Mouse (Mus musculus): Measurements from ENCODE around the gene Sestd1. TPM values are rescaled to one million over a fixed set of nuclear protein-coding genes. Genes with fewer than 3 reads are reported as not detected.
A peak's percentile ranks its signal among the peaks of the same experiment; 100 is the strongest.

Gene Sestd1
- polyA plus RNA-seq, 1 experiment from 2014 or later: 27.3 TPM

- Histone ChIP-seq H3K4me3 (ENCODE audit: low read depth, low read length) (no peak overlapping the region), H3K9ac (ENCODE audit: low read length) (no peak overlapping the region), H3K27me3 (ENCODE audit: control insufficient read depth, insufficient read depth, low read length) (no peaks in the 10 kb centered on the region), H3K4me2 (no peak overlapping the region), H3K27ac (ENCODE audit: low read depth, low read length) (no peak overlapping the region), H3K9me3 (ENCODE audit: control insufficient read depth, low read length) (no peaks in the 10 kb centered on the region), H3K36me3 (ENCODE audit: control insufficient read depth, insufficient read depth, low read length) (no peaks in the 10 kb centered on the region; the same call in 1 of the 2 replicates), H3K4me1 (ENCODE audit: control insufficient read depth, insufficient read depth, low read length) (no peaks in the 10 kb centered on the region)
- ATAC-seq (ENCODE audit: low FRiP score): no peak
- WGBS: 97% methylated on average over 3 of the region's 3 CpGs
- peak; percentile 73 for DNase-seq (ENCODE audit: low spot score, missing footprints)
These were observed 88.6 kb downstream of the Sestd1 start for GRCm38 (mm10) chr2:77191811-77192210.

GRCm38 (mm10) chr2:77190891-77191290, 89.5 kb downstream of the Sestd1 start:
- Histone ChIP-seq H3K27ac (ENCODE audit: low read depth, low read length) (no peak overlapping the region), H3K4me2 (no peak overlapping the region), H3K4me3 (ENCODE audit: low read depth, low read length) (no peak overlapping the region), H3K36me3 (ENCODE audit: control insufficient read depth, insufficient read depth, low read length) (no peaks in the 10 kb centered on the region; the same call in 1 of the 2 replicates), H3K9ac (ENCODE audit: low read length) (no peak overlapping the region), H3K9me3 (ENCODE audit: control insufficient read depth, low read length) (no peaks in the 10 kb centered on the region), H3K4me1 (ENCODE audit: control insufficient read depth, insufficient read depth, low read length) (no peaks in the 10 kb centered on the region), H3K27me3 (ENCODE audit: control insufficient read depth, insufficient read depth, low read length) (no peaks in the 10 kb centered on the region)
- 91% methylated on average over 7 of the region's 7 CpGs for WGBS
- DNase-seq (ENCODE audit: low spot score, missing footprints) (no peak), ATAC-seq (ENCODE audit: low FRiP score) (no peak)

GRCm38 (mm10) chr2:77190301-77190700, 90.1 kb downstream of the Sestd1 start:
- peak; percentile 73 for DNase-seq (ENCODE audit: low spot score, missing footprints)
- Histone ChIP-seq H3K9me3 (ENCODE audit: control insufficient read depth, low read length) (no peaks in the 10 kb centered on the region), H3K27me3 (ENCODE audit: control insufficient read depth, insufficient read depth, low read length) (no peaks in the 10 kb centered on the region), H3K9ac (ENCODE audit: low read length) (no peak overlapping the region), H3K4me2 (no peak overlapping the region), H3K4me3 (ENCODE audit: low read depth, low read length) (no peak overlapping the region), H3K36me3 (ENCODE audit: control insufficient read depth, insufficient read depth, low read length) (no peaks in the 10 kb centered on the region; the same call in 1 of the 2 replicates), H3K27ac (ENCODE audit: low read depth, low read length) (no peak overlapping the region), H3K4me1 (ENCODE audit: control insufficient read depth, insufficient read depth, low read length) (no peaks in the 10 kb centered on the region)
- WGBS: 92% methylated on average over 3 of the region's 3 CpGs
- ATAC-seq (ENCODE audit: low FRiP score): no peak

- Histone ChIP-seq H3K36me3 (ENCODE audit: control insufficient read depth, insufficient read depth, low read length) (no peaks in the 10 kb centered on the region; the same call in 1 of the 2 replicates), H3K9ac (ENCODE audit: low read length) (no peak overlapping the region), H3K4me1 (ENCODE audit: control insufficient read depth, insufficient read depth, low read length) (no peaks in the 10 kb centered on the region), H3K27ac (ENCODE audit: low read depth, low read length) (no peak overlapping the region), H3K9me3 (ENCODE audit: control insufficient read depth, low read length) (no peaks in the 10 kb centered on the region), H3K27me3 (ENCODE audit: control insufficient read depth, insufficient read depth, low read length) (no peaks in the 10 kb centered on the region), H3K4me3 (ENCODE audit: low read depth, low read length) (no peak overlapping the region), H3K4me2 (no peak overlapping the region)
- WGBS: 95% methylated on average over 7 of the region's 7 CpGs
- ATAC-seq (ENCODE audit: low FRiP score): no peak
- peak; percentile 51 for DNase-seq (ENCODE audit: low spot score, missing footprints)
These were observed 90.7 kb downstream of the Sestd1 start for GRCm38 (mm10) chr2:77189671-77190070.

GRCm38 (mm10) chr2:77187501-77187900, 92.9 kb downstream of the Sestd1 start:
- 99% methylated on average over 3 of the region's 3 CpGs for WGBS
- Histone ChIP-seq H3K9ac (ENCODE audit: low read length) (no peak overlapping the region), H3K4me1 (ENCODE audit: control insufficient read depth, insufficient read depth, low read length) (no peaks in the 10 kb centered on the region), H3K4me2 (no peak overlapping the region), H3K4me3 (ENCODE audit: low read depth, low read length) (no peak overlapping the region), H3K27me3 (ENCODE audit: control insufficient read depth, insufficient read depth, low read length) (no peaks in the 10 kb centered on the region), H3K27ac (ENCODE audit: low read depth, low read length) (no peak overlapping the region), H3K36me3 (ENCODE audit: control insufficient read depth, insufficient read depth, low read length) (no peaks in the 10 kb centered on the region), H3K9me3 (ENCODE audit: control insufficient read depth, low read length) (no peaks in the 10 kb centered on the region)
- no peak for DNase-seq (ENCODE audit: low spot score, missing footprints)
- no peak for ATAC-seq (ENCODE audit: low FRiP score)

- H3K27me3 ChIP-seq (ENCODE audit: control insufficient read depth, insufficient read depth, low read length): no peaks in the 10 kb centered on the region
- 67% methylated on average over 8 of the region's 8 CpGs for WGBS
These were observed 93.5 kb downstream of the Sestd1 start for GRCm38 (mm10) chr2:77186912-77187311.

GRCm38 (mm10) chr2:77184049-77184571, 96.3 kb downstream of the Sestd1 start:
- DNase-seq (ENCODE audit: low spot score, missing footprints) (peak; percentile 65), ATAC-seq (ENCODE audit: low FRiP score) (no peak)
- no peak overlapping the region for H3K27ac ChIP-seq (ENCODE audit: low read depth, low read length)
- no peak overlapping the region for H3K4me3 ChIP-seq (ENCODE audit: low read depth, low read length)
- 84% methylated on average over 8 of the region's 8 CpGs for WGBS
- no peaks in the 10 kb centered on the region for H3K27me3 ChIP-seq (ENCODE audit: control insufficient read depth, insufficient read depth, low read length)
- H3K9me3 ChIP-seq (ENCODE audit: control insufficient read depth, low read length): no peaks in the 10 kb centered on the region
- no peak overlapping the region for H3K4me2 ChIP-seq
- no peaks in the 10 kb centered on the region for H3K36me3 ChIP-seq (ENCODE audit: control insufficient read depth, insufficient read depth, low read length)
- no peak overlapping the region for H3K9ac ChIP-seq (ENCODE audit: low read length)
- no peaks in the 10 kb centered on the region for H3K4me1 ChIP-seq (ENCODE audit: control insufficient read depth, insufficient read depth, low read length)

More at GRCm38 (mm10) chr2:77186912-77187311, 93.5 kb downstream of the Sestd1 start:
- no peaks in the 10 kb centered on the region for H3K4me1 ChIP-seq (ENCODE audit: control insufficient read depth, insufficient read depth, low read length)
- H3K4me3 ChIP-seq (ENCODE audit: low read depth, low read length): no peak overlapping the region
- no peaks in the 10 kb centered on the region for H3K9me3 ChIP-seq (ENCODE audit: control insufficient read depth, low read length)
- no peak overlapping the region for H3K9ac ChIP-seq (ENCODE audit: low read length)
- H3K36me3 ChIP-seq (ENCODE audit: control insufficient read depth, insufficient read depth, low read length): no peaks in the 10 kb centered on the region
- H3K27ac ChIP-seq (ENCODE audit: low read depth, low read length): no peak overlapping the region
- DNase-seq (ENCODE audit: low spot score, missing footprints): peak; percentile 41
- no peak for ATAC-seq (ENCODE audit: low FRiP score)
- H3K4me2 ChIP-seq: no peak overlapping the region

GRCm38 (mm10) chr2:77183646-77184045, 96.7 kb downstream of the Sestd1 start:
- no peak overlapping the region for H3K27ac ChIP-seq (ENCODE audit: low read depth, low read length)
- H3K27me3 ChIP-seq (ENCODE audit: control insufficient read depth, insufficient read depth, low read length): no peaks in the 10 kb centered on the region
- no peak overlapping the region for H3K4me3 ChIP-seq (ENCODE audit: low read depth, low read length)
- H3K36me3 ChIP-seq (ENCODE audit: control insufficient read depth, insufficient read depth, low read length): no peaks in the 10 kb centered on the region
- H3K9ac ChIP-seq (ENCODE audit: low read length): no peak overlapping the region
- DNase-seq (ENCODE audit: low spot score, missing footprints) (peak; percentile 77), ATAC-seq (ENCODE audit: low FRiP score) (no peak)
- 93% methylated on average over 2 of the region's 2 CpGs for WGBS
- no peaks in the 10 kb centered on the region for H3K9me3 ChIP-seq (ENCODE audit: control insufficient read depth, low read length)
- H3K4me2 ChIP-seq: no peak overlapping the region
- H3K4me1 ChIP-seq (ENCODE audit: control insufficient read depth, insufficient read depth, low read length): no peaks in the 10 kb centered on the region

GRCm38 (mm10) chr2:77182996-77183380, 97.4 kb downstream of the Sestd1 start:
- Histone ChIP-seq H3K4me2 (no peak overlapping the region), H3K9ac (ENCODE audit: low read length) (no peak overlapping the region), H3K9me3 (ENCODE audit: control insufficient read depth, low read length) (no peaks in the 10 kb centered on the region), H3K4me3 (ENCODE audit: low read depth, low read length) (no peak overlapping the region), H3K36me3 (ENCODE audit: control insufficient read depth, insufficient read depth, low read length) (no peaks in the 10 kb centered on the region), H3K27me3 (ENCODE audit: control insufficient read depth, insufficient read depth, low read length) (no peaks in the 10 kb centered on the region), H3K27ac (ENCODE audit: low read depth, low read length) (no peak overlapping the region), H3K4me1 (ENCODE audit: control insufficient read depth, insufficient read depth, low read length) (no peaks in the 10 kb centered on the region)
- ATAC-seq (ENCODE audit: low FRiP score) (no peak), DNase-seq (ENCODE audit: low spot score, missing footprints) (peak; percentile 64)
- 86% methylated on average over 6 of the region's 6 CpGs for WGBS

All from midbrain, embryonic 11.5 days (tissue).